Mouse (Mus musculus) naive thymus-derived CD4-positive, alpha-beta T cell, adult 5 months (primary cell): ENCODE data around the gene Klk1b5. TPM values are rescaled to one million over a fixed set of nuclear protein-coding genes. Genes with fewer than 3 reads are reported as not detected.

Experiments used
- polyA plus RNA-seq: library from polyadenylated mRNA; unstranded; fragments of 100-300 nt; shearing (Covaris generic); gene quantifications from one replicate; pipeline ENCODE4 v1.2.1, GENCODE M21; 2017

The Klk1b5 gene
- polyA plus RNA-seq, result not detected

DNA sequence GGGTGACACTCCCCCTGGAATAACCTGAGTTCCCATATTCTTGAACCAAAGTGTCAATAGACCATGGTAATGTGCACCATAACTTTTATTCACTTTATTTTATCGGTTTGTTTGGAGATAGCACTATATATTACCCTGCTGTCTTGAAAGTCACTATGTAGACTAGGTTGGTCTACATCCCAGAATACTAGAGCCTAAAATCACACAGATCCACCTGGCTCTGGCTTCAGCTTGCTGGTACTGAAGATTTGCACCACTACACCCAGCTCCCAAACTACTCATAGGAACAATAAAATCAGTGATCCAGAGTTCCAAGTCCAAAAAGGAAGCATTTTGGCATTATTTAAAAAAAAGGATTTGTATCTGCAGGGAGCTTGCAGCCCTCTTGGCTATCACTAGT is at the start of gene Klk1b5:
Gene Klk1b5, plus strand, starts transcription at position 301 of the 400 bp plus-strand sequence.

DNA sequence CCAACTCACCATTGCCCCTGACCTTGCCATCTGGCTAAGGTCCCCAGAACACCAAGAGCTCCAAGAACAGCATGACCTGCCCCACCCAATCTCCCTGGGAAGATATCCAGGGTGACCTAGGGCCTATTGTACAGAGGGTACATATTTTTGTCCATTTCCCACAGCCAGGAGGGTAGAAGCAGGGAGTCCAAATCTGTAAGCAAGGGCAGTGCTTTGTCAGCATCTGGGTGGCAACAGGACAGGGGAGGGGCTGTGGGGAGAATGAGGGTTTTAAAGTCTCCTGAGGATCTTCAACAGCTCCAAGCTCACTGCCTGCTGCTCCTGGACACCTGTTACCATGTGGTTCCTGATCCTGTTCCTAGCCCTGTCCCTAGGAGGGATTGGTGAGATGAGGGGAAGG is 27.8 kb upstream of the Klk1b5 start, which contains the start of gene Klk1b24:
Gene Klk1b24, plus strand, starts transcription at position 301 of the 400 bp plus-strand sequence.

DNA sequence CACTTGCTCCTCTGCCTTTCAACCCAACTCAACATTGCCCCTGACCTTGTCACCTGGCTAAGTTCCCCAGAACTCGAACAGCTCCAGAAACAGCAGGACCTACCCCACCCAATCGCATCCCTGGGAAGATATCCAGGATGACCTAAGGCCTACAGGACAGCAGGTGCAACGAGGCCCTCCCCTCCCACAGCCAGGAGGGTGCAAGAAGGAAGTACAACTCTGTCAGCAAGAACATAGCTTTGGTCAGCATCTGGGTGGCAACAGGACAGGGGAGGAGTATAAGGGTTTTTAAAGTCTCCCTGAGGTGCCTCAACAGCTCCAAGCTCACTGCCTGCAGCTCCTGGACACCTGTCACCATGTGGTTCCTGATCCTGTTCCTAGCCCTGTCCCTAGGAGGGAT is 17.9 kb upstream of the Klk1b5 start, which contains the start of gene Klk1b3:
Gene Klk1b3, plus strand, starts transcription at position 301 of the 400 bp plus-strand sequence.

DNA sequence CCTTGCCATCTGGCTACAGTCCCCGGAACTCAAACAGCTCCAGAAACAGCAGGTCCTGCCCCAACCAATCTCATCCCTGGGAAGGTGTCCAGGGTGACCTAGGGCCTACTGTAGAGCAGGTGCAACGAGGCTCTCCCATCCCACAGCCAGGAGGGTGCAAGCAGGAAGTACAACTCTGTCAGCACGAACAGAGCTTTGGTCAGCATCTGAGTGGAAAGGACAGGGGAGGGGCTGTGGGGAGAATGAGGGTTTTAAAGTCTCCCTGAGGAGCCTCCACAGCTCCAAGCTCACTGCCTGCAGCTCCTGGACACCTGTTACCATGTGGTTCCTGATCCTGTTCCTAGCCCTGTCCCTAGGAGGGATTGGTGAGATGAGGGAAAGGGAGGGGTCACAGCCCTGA is 8.6 kb upstream of the Klk1b5 start, which contains the start of gene Klk1b4:
Gene Klk1b4, plus strand, starts transcription at position 301 of the 400 bp plus-strand sequence.

DNA sequence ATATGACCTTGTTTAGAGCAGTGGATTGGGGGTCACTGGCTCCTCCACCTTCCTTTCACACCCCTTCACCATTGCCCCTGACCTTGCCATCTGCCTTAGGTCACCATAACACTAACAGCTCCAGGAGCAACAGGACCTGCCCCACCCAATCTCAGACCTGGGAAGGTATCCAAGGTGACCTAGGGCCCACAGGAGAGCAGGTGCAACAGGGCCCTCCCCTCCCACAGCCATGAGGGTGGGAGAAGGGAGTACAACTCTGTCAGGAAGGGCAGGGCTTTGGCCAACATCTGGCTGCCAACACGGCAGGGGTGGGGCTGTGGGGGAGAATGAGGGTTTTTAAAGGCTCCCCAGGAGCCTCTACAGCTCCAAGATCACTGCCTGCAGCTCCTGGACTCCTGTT is 9.3 kb downstream of the Klk1b5 start, which contains the start of gene Klk1:
Gene Klk1, plus strand, starts transcription at position 285 of the 400 bp plus-strand sequence.

DNA sequence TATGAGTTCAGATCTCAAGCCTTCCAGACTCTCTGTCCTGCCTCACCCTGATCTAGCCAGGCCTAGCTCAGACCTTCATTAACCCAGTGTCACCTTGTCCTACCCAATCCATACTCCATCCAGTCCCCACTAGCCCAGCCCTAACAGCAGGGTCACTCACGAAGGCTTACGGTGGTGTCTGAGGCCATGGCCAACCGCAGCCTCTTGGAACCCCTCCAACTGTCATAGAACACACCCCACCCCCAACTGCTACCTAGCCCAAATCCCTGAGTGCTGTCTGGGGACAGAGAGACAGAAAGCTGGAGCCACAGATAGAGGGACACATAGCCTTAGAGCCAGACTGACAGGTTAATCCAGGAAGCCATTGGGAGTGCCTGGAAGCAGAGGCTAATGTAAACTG is 20.2 kb downstream of the Klk1b5 start, which contains the start of gene Gm36864:
Gene Gm36864, plus strand, starts transcription at position 269 of the 400 bp plus-strand sequence.

DNA sequence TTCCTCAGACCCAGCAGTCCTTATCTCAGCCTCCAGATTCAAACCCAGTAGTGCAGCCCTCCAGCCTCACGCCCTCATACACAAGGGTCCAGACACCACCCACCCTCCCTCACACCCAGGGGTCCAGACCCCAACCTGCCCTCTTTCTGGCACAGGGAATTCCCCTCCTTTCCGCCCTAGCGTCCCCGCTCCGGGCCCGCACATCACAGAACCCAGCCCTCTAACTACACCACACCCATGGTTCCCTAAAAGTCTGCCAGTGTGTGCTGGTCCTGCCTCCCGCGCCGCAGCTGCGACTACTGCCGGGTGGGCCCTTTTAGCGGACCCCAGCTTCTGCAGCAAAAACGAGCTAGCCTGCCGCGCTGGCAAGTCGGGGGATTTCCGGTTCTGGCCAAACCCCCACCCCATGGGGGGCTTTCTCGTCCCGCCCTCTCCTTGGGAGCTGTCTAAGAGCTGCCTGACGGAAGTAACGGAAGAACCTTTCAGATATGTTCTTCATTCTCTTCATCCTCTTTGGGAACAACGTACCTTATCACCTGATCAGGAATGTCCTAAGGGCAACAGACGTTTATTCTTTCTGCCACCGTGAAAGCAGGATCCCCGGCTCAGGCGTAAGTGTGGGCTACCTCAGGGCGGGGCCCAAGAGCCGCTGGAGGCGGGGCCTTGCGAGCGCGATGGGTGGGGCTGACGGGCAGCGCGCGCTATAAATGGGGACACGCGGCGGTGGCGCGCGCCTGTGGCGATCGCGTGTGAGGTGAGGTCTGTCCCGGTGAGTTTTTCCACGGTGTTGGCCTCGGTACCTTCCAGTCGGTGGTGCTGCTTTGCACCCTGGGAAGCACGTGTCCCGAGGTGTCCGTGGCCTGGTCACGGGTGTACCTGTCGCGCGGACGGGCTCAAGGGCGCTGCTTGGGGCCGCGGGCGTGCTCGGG is 30.6 kb downstream of the Klk1b5 start, which contains the start of the genes 1700028J19Rik and 2410002F23Rik:
Gene 1700028J19Rik, minus strand, starts transcription at position 641 of the 929 bp plus-strand sequence.
Gene 2410002F23Rik, plus strand, starts transcription at position 668 of the 929 bp plus-strand sequence.

DNA sequence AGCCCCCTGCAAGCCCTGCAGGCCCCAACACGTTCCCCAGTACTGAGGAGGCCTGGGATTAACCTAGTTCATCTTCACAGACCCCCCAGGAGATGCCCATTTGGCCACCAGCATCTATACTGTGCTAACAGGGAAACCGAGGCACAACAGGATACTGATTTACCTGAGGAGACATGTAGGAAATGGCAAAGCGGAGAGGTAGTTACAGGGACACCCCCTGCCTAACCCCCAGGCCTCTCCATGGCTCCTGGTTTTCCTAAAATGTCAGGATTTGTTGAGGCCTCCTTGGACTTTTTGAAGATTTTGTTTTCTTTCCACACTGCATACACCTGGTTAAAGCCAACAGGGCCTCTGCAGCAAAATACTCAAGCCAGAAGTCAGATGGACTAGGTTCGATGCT is 41.5 kb downstream of the Klk1b5 start, which contains the start of gene Acp4:
Gene Acp4, minus strand, starts transcription at position 101 of the 400 bp plus-strand sequence.

DNA sequence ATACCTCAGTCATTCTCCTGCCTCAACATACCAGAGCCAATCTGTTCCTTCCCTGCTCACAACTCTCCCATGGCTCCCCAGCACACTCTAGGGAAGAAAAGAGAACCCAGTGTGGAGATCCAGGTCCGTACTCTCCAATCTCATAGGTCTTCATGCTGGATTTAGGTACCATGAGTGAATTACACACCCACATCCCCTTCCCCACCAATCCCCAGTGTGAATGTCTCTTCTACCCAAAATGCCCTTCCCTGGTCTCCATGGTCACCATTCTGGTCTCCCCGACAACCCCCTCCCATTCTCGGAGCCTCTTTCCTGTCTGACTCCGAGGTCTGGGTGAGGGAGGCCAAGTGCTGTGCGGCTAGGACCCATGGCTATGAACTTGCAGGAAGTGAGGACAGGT is 45.4 kb downstream of the Klk1b5 start, which contains the start of gene Gm15517:
Gene Gm15517, plus strand, starts transcription at position 301 of the 400 bp plus-strand sequence.

Other genes with a start within 250 kb of the Klk1b5 start
- not detected for gene Klk1b1, start 249.2 kb upstream of the Klk1b5 start, polyA plus RNA-seq
- not detected for gene Klk1b9, start 239.9 kb upstream of the Klk1b5 start, polyA plus RNA-seq
- not detected for gene Klk1b11, start 220.1 kb upstream of the Klk1b5 start, polyA plus RNA-seq
- gene Klk1b26, start 203.8 kb upstream of the Klk1b5 start, polyA plus RNA-seq, result not detected
- not detected for gene Klk1b27, start 163.7 kb upstream of the Klk1b5 start, polyA plus RNA-seq
- not detected for gene Klk1b21, start 113.6 kb upstream of the Klk1b5 start, polyA plus RNA-seq
- not detected for gene Klk1b22, start 103.3 kb upstream of the Klk1b5 start, polyA plus RNA-seq
- not detected for gene Klk1b16, start 79.2 kb upstream of the Klk1b5 start, polyA plus RNA-seq
- not detected for gene Klk1b24, start 27.7 kb upstream of the Klk1b5 start, polyA plus RNA-seq
- not detected for gene Klk1b3, start 17.8 kb upstream of the Klk1b5 start, polyA plus RNA-seq
- gene Klk1b4, start 8.5 kb upstream of the Klk1b5 start, polyA plus RNA-seq, result not detected
- not detected for gene Klk1, start 9.4 kb downstream of the Klk1b5 start, polyA plus RNA-seq
- gene Gm36864, start 20.2 kb downstream of the Klk1b5 start, polyA plus RNA-seq, result not detected
- 1.1 TPM for gene 1700028J19Rik, start 30.8 kb downstream of the Klk1b5 start, polyA plus RNA-seq
- gene 2410002F23Rik, start 30.8 kb downstream of the Klk1b5 start, polyA plus RNA-seq, result 266 TPM
- not detected for gene Acp4, start 41.4 kb downstream of the Klk1b5 start, polyA plus RNA-seq
- gene Gm15517, start 45.5 kb downstream of the Klk1b5 start, polyA plus RNA-seq, result not detected
- gene Clec11a, start 91.0 kb downstream of the Klk1b5 start, polyA plus RNA-seq, result 0.46 TPM
- gene Shank1, start 94.3 kb downstream of the Klk1b5 start, polyA plus RNA-seq, result 0.09 TPM
- 0.49 TPM for gene Syt3, start 168.2 kb downstream of the Klk1b5 start, polyA plus RNA-seq
- 0.66 TPM for gene 1700008O03Rik, start 169.9 kb downstream of the Klk1b5 start, polyA plus RNA-seq
- gene Lrrc4b, start 213.1 kb downstream of the Klk1b5 start, polyA plus RNA-seq, result not detected
- gene Aspdh, start 249.4 kb downstream of the Klk1b5 start, polyA plus RNA-seq, result not detected